Mouse (Mus musculus) midbrain, embryonic 15.5 days (tissue): ENCODE results near the gene Glg1. TPM values are rescaled to one million over a fixed set of nuclear protein-coding genes. Genes with fewer than 3 reads are reported as not detected.
"Not testable (repeated sequence)": the region's sequence is repeated elsewhere in the genome, so short reads cannot be mapped to it uniquely, and the experiment has no call there.

ENCODE experiments used
- ATAC-seq: fragments of 200-750 bp; cut with Nextera tagmentation; replicated peaks from 2 replicates; pipeline ENCODE4 v1.8.0; 2017; ENCODE audit warnings: moderate TSS enrichment
- H3K27ac ChIP-seq: fragments of 300-500 bp; sonication (generic); 2 replicates; pipeline ENCODE4 v1.5.1; 2015; ENCODE audit warnings: mild to moderate bottlenecking, inconsistent platforms
- H3K27me3 ChIP-seq: fragments of 300-500 bp; sonication (generic); replicated peaks from 2 replicates; pipeline ENCODE4 v1.6.1; 2015; ENCODE audit warnings: inconsistent platforms
- H3K36me3 ChIP-seq: fragments of 300-500 bp; sonication (generic); replicated peaks from 2 replicates; pipeline ENCODE4 v1.6.1; 2015; ENCODE audit warnings: inconsistent platforms
- H3K4me1 ChIP-seq: fragments of 300-500 bp; sonication (generic); 2 replicates; pipeline ENCODE4 v1.6.1; 2015; ENCODE audit warnings: inconsistent platforms
- H3K4me2 ChIP-seq: fragments of 300-500 bp; sonication (generic); 2 replicates; pipeline ENCODE4 v1.6.1; 2015; ENCODE audit warnings: inconsistent platforms, mild to moderate bottlenecking, moderate library complexity
- H3K4me3 ChIP-seq: fragments of 300-500 bp; sonication (generic); 2 replicates; pipeline ENCODE4 v1.5.1; 2015; ENCODE audit warnings: mild to moderate bottlenecking, inconsistent platforms
- H3K9ac ChIP-seq: fragments of 300-500 bp; sonication (generic); 2 replicates; pipeline ENCODE4 v1.6.1; 2015; ENCODE audit warnings: mild to moderate bottlenecking, inconsistent platforms
- H3K9me3 ChIP-seq: fragments of 300-500 bp; sonication (generic); 2 replicates; pipeline ENCODE4 v1.6.1; 2016; ENCODE audit warnings: inconsistent platforms
- WGBS: fragments of 180-500 bp; shearing (Covaris S2); methylation state at CpG from one replicate; pipeline ENCODE4 v1.1.7; 2015; ENCODE audit warnings: mixed read lengths; 5-methylcytosine and 5-hydroxymethylcytosine counted together
- polyA plus RNA-seq: library from polyadenylated mRNA; unstranded; fragments of >200 nt; fragmentation: Nextera tagmentation; extraction: Ambion mirVana; gene quantifications from 2 replicates; pipeline ENCODE4 v1.2.1, GENCODE M21; 2015

Glg1 gene
- 65.6 and 66.9 TPM in 2 replicates for polyA plus RNA-seq

DNA sequence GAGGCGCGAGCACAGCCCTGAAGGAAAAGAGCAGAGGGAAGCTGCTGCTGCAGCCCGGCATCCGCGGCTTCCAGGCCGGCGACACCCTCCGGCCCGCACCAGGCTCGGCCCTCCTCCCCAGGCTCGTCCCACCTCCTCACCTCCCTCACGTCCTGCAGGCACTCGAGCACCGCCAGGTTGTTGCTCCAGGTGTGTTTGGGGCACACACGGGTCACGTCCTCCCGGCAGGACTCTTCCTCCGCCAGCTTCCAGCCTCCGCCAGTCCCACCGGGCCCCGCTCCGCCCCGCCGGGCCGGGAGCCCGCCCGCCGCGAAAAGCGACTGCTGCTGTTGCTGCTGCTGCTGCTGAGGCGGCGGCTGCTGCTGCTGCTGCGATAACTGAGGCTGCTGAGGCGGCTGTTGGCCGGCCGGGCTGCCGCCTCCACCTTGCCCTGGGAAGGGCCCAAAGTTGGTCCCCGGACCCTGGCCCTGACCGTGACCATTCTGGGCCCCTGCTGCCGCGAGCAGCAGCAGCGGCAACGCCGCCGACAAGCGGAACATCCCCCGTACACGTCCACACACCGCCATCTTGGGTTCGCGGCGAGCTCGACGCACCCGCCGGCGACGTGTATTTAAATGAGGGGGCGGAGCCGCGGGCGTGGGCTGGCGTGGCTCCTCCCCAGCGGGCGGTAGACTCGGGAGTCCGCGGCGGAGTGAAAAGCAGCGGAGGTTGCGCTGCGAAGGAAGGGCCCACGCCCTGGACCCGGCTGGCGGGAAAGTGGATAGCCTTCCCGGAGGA is at the start of gene Glg1:
Glg1 (minus strand) TSS at position 586 of the 777 bp plus-strand sequence.
- WGBS: under 1% methylated on average over 71 of the region's 76 CpGs
- Histone ChIP-seq H3K27ac (peak within 1 kb of the TSS; percentile 98), H3K9ac (peak within 1 kb of the TSS; percentile 83), H3K4me1 (peaks cover 20% of the 10 kb centered on the region), H3K4me2 (peak within 1 kb of the TSS; percentile 61), H3K36me3 (no peaks in the 10 kb centered on the region), H3K9me3 (no peaks in the 10 kb centered on the region), H3K27me3 (no peaks in the 10 kb centered on the region), H3K4me3 (peak within 1 kb of the TSS; percentile 70)
- peak; percentile 96 for ATAC-seq

DNA sequence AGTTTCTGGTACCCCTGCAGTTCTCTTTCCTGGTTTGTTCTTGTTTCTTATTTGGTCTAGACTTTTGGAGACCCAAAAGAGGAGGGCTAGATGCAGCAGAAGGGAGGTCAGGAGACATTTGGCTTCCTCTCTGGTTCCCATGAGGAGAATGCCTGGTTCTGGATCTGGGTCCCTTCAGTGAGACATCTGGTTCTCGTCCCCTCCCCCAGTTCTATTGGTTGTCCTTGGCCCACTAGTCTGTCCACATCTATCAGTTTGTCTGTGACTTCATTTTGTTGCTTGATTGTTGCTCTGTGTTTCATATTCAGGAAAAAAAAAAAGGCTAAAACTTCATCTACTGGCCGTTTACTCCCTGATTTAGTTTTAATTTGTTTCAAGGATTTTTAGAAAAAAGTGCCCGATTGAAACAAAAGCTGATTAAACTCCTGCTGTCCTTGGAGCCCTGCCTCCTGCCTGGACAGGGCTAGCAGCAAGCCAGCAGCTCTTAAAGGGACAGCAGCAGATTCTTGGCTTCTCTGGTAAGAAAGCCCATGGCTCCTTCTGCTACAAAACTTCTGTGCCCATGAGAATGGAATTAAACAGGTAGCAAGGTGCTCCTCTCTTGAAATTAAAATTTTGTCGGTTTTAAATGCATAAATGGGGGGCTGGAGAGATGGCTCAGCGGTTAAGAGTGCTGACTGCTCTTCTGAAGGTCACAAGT is 46.2 kb upstream of the Glg1 start:
- H3K4me3 ChIP-seq: no peak overlapping the region
- no peak overlapping the region for H3K9ac ChIP-seq
- ATAC-seq: no peak
- WGBS: 24% methylated on average over 5 of the region's 5 CpGs
- H3K9me3 ChIP-seq: no peaks in the 10 kb centered on the region
- no peak overlapping the region for H3K27ac ChIP-seq
- no peaks in the 10 kb centered on the region for H3K36me3 ChIP-seq
- H3K4me2 ChIP-seq: no peak overlapping the region
- H3K27me3 ChIP-seq: no peaks in the 10 kb centered on the region
- H3K4me1 ChIP-seq: no peaks in the 10 kb centered on the region

DNA sequence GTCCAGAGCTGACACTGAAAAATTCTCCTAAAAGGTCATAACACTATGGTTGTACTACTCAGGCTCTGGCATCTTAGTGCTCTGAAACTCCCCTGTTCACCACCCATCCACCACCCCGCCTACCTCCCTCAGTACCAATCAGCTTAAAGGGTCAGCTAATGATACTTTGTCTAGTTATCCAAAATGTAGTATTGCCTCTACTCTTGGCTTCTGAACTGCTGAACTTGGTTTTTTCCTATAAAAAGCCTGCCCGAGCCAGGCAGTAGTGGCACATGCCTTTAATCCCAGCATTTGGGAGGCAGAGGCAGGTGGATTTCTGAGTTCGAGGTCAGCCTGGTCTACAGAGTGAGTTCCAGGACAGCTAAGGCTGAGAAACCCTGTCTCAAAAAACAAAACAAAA is 45.3 kb upstream of the Glg1 start:
- Histone ChIP-seq H3K4me2 (no peak overlapping the region), H3K4me1 (peaks cover 1% of the 10 kb centered on the region), H3K9ac (no peak overlapping the region), H3K9me3 (no peaks in the 10 kb centered on the region), H3K27ac (no peak overlapping the region), H3K36me3 (no peaks in the 10 kb centered on the region), H3K4me3 (no peak overlapping the region), H3K27me3 (no peaks in the 10 kb centered on the region)
- 90% methylated on average over 3 of the region's 3 CpGs for WGBS
- ATAC-seq: no peak

DNA sequence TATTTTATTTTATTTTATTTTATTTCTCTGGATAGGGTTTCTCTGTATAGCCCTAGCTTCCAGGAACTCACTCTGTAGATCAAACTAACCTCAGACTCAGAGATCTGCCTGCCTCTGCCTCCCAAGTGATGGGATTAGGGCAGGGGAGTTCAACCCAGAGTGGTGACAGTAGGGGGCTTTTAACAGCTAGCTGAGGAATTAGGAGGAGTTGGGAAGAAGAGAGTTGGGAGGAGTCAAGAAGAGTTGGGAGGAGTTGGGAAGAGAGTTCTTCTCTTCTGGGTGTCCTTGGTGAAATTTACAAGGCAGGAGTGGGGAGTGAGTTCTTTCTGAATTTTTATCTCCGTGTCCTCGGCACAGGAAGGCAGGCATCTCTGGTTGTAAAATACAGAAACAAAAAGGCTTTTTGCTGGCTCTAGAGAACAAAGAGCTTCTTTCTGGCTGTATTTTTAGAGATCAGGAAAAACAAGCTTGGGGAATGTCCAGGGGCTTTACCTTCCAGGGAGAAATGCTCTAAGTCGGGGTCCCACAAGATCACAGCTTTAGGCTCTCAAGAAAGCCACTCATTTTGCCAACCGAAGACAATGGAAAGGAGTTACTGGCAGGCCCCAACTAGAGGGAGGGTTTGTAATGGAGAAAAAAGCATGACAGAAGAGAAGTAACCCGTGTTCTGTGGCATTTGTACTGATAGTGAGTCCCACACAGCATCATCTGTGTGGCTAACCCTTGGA is 44.2 kb upstream of the Glg1 start:
- H3K4me2 ChIP-seq, H3K9me3 ChIP-seq, ATAC-seq, H3K27me3 ChIP-seq, H3K9ac ChIP-seq, H3K27ac ChIP-seq, H3K36me3 ChIP-seq, H3K4me3 ChIP-seq: not testable (repeated sequence)
- WGBS: 84% methylated on average over 5 of the region's 5 CpGs
- peaks cover 10% of the 10 kb centered on the region for H3K4me1 ChIP-seq

DNA sequence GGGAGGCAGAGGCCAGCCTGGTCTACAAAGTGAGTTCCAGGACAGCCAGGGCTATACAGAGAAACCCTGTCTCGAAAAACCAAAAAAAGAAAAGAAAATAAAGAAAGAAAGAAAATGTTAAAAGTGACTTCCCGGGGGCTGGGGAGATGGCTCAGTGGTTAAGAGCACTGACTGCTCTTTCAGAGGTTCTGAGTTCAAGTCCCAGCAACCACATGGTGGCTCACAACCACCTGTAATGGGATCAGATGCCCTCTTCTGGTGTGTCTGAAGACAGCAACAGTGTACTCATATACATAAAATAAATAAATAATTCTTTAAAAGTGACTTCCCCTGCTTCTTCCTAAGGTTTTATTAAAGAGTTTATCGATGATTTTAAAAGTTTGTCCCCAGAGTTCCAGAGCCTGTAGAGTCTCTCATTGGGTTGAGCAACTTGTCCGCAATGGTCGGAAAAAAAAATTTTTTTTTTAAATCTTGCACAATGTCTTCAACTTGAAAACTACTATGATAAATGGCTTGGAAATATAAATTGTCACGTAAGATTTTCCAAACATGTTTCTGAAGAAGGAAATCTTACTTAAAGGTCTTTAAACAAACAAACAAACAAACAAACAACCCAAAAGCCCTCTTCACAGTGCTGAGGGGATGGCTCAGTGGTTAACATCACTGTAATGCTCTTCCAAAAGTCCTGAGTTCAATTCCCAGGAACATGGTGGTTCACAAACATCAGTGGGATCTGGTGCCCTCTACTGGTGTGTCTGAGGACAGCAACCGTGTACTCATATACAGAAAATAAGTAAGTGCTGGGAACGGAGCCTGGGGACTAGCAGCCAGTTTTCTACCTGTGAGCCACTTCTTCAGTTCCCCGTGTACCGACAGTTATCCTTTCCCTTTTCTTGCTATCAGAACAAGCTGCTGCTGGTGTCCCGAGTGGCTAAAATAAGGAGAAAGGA is 41.9 kb upstream of the Glg1 start:
- Histone ChIP-seq H3K4me2 (peak overlapping the region; percentile 45), H3K4me1 (peaks cover 17% of the 10 kb centered on the region), H3K36me3 (no peaks in the 10 kb centered on the region), H3K27ac (no peak overlapping the region), H3K4me3 (peak overlapping the region; percentile 96), H3K9ac (no peak overlapping the region), H3K9me3 (no peaks in the 10 kb centered on the region), H3K27me3 (no peaks in the 10 kb centered on the region)
- ATAC-seq: no peak
- WGBS: 65% methylated on average over 11 of the region's 11 CpGs

DNA sequence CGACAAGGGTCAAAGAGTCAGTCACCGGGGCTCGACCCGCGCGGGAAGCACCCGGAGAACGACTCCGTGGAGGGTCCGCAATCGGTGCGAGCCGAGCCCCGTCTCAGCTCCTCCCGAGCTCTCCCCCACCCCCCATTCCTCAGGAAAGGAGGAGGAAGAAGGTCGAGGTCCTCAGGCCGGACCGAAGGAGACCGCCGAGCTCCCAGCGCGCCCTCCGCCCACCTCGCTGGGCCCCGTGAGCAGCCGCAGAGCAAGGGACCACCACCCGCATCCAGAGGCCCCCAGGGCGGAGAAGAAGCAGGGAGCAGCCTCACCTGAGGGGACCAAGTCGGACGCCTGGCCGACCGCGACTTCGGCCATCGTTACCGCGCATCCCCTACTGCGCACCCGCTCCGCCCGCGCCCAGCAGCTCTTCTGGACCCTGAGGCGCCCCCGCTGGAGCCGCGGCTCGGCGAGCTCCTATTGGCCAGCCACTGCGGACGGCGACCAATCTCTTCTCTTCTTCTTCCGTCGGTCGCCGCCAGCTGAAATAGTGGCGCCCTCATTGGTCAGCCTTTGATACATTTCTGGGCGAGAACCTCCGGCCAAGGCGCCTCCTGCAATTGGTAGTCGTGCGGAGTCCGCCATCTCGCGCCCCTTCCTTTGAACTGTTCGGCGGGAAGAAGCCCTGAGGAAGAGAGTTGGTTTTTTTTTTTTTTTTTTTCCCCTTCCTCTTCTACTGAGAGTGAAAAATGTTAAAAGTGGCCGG is 41.0 kb upstream of the Glg1 start, which contains the start of gene Rfwd3:
Rfwd3 (minus strand) TSS at position 402 of the 748 bp plus-strand sequence.
- Histone ChIP-seq H3K9me3 (no peaks in the 10 kb centered on the region), H3K36me3 (no peaks in the 10 kb centered on the region), H3K4me1 (peaks cover 17% of the 10 kb centered on the region), H3K4me3 (peak within 1 kb of the TSS; percentile 96), H3K9ac (peak within 1 kb of the TSS; percentile 86), H3K27ac (peak within 1 kb of the TSS; percentile 80), H3K4me2 (peak within 1 kb of the TSS; percentile 64), H3K27me3 (no peaks in the 10 kb centered on the region)
- peak; percentile 100 for ATAC-seq
- under 1% methylated on average over 66 of the region's 67 CpGs for WGBS

DNA sequence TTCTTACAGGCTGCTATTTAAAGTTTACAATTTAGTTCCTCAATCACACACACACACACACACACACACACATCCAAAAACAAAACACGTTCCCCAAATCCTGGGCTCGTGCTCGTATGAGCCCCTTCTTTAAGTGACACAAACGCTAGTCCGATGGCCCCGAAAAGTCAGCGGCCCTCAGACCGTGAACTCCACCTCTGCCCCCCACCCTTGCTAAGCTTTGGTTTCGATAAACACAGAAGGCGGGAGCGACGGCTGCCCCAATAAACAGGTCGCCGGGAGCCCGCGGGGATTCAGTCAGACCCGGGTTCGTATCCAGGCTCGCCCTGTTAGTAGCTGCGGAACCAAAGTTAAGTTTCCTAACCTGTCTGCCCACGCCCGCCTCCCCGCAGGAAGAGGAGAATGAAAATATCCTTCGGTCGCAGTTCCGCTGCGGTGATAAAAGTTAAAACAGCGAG is 40.4 kb upstream of the Glg1 start:
- Histone ChIP-seq H3K27me3 (no peaks in the 10 kb centered on the region), H3K9me3 (no peaks in the 10 kb centered on the region), H3K9ac (peak overlapping the region; percentile 86), H3K27ac (peak overlapping the region; percentile 80), H3K36me3 (0 out of 2 replicates have a peak, but pooled peaks cover 1% of the 10 kb centered on the region), H3K4me2 (peak overlapping the region; percentile 64), H3K4me1 (peaks cover 17% of the 10 kb centered on the region), H3K4me3 (peak overlapping the region; percentile 96)
- ATAC-seq: no peak
- under 1% methylated on average over 28 of the region's 28 CpGs for WGBS

DNA sequence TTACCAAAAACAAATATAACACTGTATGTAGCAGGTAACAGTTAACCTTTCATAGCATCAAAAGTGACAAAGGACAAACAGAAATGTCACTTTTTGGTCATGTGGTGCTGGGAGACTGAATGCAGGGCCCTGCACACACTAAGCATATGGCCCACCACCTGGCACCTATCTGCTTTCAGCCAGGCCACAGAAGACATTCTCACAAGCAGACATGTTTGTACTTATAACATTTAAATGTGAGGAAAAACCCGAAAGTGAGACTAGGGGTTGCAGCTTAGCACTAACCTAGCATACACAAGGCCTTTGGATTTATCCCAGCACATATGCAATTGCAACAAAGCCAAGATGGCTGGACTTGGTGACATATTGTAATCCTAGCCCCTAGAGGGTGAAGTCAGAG is 39.0 kb upstream of the Glg1 start:
- Histone ChIP-seq H3K9ac (no peak overlapping the region), H3K27me3 (no peaks in the 10 kb centered on the region), H3K4me1 (peaks cover 17% of the 10 kb centered on the region), H3K4me3 (no peak overlapping the region), H3K36me3 (peaks cover 8% of the 10 kb centered on the region; the same call in 1 of the 2 replicates), H3K4me2 (no peak overlapping the region), H3K27ac (no peak overlapping the region), H3K9me3 (no peaks in the 10 kb centered on the region)
- ATAC-seq: no peak
- WGBS: 90% methylated on average over 1 of the region's 1 CpGs

DNA sequence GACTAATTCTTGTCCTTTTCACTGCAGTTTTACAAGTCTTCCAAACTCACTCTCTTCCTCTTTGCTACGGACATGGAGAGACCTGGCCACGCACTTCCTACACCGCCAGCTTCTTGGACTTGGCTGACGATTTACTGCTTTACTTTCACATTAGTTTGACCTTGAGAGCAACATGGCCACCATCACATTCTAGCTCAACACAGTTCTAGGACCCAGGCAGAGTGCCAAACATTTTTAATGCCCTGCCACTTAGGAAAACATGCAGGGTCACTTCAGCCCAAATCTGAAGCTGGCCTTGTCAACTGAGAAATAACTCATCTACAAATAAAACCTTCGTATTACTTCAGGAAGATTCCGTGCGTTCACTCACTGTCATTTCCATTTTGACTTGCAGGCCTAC is 32.7 kb upstream of the Glg1 start:
- no peaks in the 10 kb centered on the region for H3K9me3 ChIP-seq
- H3K4me3 ChIP-seq: no peak overlapping the region
- H3K9ac ChIP-seq: no peak overlapping the region
- H3K27ac ChIP-seq: no peak overlapping the region
- H3K4me1 ChIP-seq: no peaks in the 10 kb centered on the region
- H3K27me3 ChIP-seq: no peaks in the 10 kb centered on the region
- WGBS: 95% methylated on average over 7 of the region's 7 CpGs
- peaks cover 23% of the 10 kb centered on the region; the same call in 1 of the 2 replicates for H3K36me3 ChIP-seq
- ATAC-seq: no peak
- H3K4me2 ChIP-seq: no peak overlapping the region

DNA sequence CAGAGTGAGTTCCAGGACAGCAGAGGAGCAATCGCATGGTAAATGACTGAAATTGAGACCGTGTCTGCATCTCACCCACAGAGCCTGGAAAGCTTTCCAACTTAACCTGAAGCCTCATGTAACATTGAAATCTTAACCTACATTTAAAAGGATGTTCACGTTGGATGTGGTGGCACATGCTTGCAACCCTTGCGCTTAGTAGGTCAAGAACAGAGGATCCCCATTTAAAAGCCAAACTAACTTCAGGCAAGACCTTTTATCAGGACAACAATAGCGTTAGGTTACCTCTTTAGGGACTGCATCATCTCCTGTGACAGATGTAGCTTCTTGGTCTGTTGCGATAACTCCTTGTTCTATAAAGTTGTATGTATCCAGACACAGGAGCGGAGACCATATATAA is 31.6 kb upstream of the Glg1 start:
- no peaks in the 10 kb centered on the region for H3K4me1 ChIP-seq
- no peaks in the 10 kb centered on the region for H3K9me3 ChIP-seq
- no peak overlapping the region for H3K4me3 ChIP-seq
- no peak for ATAC-seq
- 98% methylated on average over 7 of the region's 7 CpGs for WGBS
- H3K4me2 ChIP-seq: no peak overlapping the region
- no peak overlapping the region for H3K9ac ChIP-seq
- no peaks in the 10 kb centered on the region for H3K27me3 ChIP-seq
- H3K27ac ChIP-seq: no peak overlapping the region
- peaks cover 30% of the 10 kb centered on the region; the same call in 1 of the 2 replicates for H3K36me3 ChIP-seq

DNA sequence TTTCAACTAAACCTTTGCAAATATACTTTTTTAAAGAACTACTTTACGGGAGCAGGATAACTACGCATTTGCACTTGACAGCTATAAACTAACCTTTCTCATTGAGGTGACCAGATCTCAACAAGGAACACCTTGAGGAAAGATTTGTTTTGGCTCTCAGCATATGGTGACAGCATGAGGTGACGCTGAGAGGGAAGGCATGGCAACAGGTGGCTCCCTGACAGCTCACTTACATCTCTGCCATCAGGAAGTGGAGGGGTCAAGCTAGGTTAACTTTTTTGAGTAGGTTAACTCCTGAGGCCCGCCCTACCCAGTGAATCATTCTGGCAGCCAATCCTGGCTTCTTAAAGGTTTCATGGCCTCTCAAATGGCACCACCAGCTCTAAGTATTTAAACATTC is 26.6 kb upstream of the Glg1 start:
- WGBS: 97% methylated on average over 4 of the region's 4 CpGs
- no peaks in the 10 kb centered on the region for H3K4me1 ChIP-seq
- no peaks in the 10 kb centered on the region for H3K9me3 ChIP-seq
- H3K27me3 ChIP-seq: no peaks in the 10 kb centered on the region
- H3K4me3 ChIP-seq: no peak overlapping the region
- H3K4me2 ChIP-seq: no peak overlapping the region
- no peak overlapping the region for H3K9ac ChIP-seq
- H3K36me3 ChIP-seq: peaks cover 33% of the 10 kb centered on the region; the same call in 1 of the 2 replicates
- no peak for ATAC-seq
- H3K27ac ChIP-seq: no peak overlapping the region
